Mouse (Mus musculus) liver, postnatal 0 days (tissue): ENCODE results near the gene Thsd7a. TPM values are rescaled to one million over a fixed set of nuclear protein-coding genes. Genes with fewer than 3 reads are reported as not detected.

Experiments
- ATAC-seq: fragments of 200-750 bp; cut with Nextera tagmentation; 2 replicates; pipeline ENCODE4 v1.8.0; 2017; ENCODE audit warnings: mild to moderate bottlenecking, moderate library complexity
- DNase-seq: peaks from one replicate; pipeline ENCODE4 v3.0.0-alpha.2; 2016
- H3K27ac ChIP-seq: fragments of 300-500 bp; sonication (generic); 2 replicates; pipeline ENCODE4 v1.5.1; 2014; ENCODE audit warnings: antibody characterized with exemption, moderate library complexity, mild to moderate bottlenecking, low read depth
- H3K27me3 ChIP-seq: fragments of 300-500 bp; sonication (generic); 2 replicates; pipeline ENCODE4 v1.6.1; 2014; ENCODE audit warnings: low read length, control low read depth, mixed read lengths; ENCODE audit not compliant: insufficient read depth
- H3K36me3 ChIP-seq: fragments of 300-500 bp; sonication (generic); replicated peaks from 2 replicates; pipeline ENCODE4 v1.6.1; 2014; ENCODE audit warnings: mild to moderate bottlenecking, control low read depth, low read length, moderate library complexity, mixed read lengths; ENCODE audit not compliant: insufficient read depth
- H3K4me1 ChIP-seq: fragments of 300-500 bp; sonication (generic); 2 replicates; pipeline ENCODE4 v1.6.1; 2014; ENCODE audit warnings: antibody characterized with exemption, mild to moderate bottlenecking, control low read depth; ENCODE audit not compliant: insufficient read depth
- H3K4me2 ChIP-seq: fragments of 300-500 bp; sonication (generic); 2 replicates; pipeline ENCODE4 v1.6.1; 2014; ENCODE audit warnings: low read depth, mild to moderate bottlenecking, low read length, moderate library complexity, mixed read lengths
- H3K4me3 ChIP-seq: fragments of 300-500 bp; sonication (generic); 2 replicates; pipeline ENCODE4 v1.5.1; 2014; ENCODE audit warnings: low read depth, low read length
- H3K9ac ChIP-seq: fragments of 300-500 bp; sonication (generic); replicated peaks from 2 replicates; pipeline ENCODE4 v1.6.1; 2014; ENCODE audit warnings: mild to moderate bottlenecking, moderate library complexity
- H3K9me3 ChIP-seq: fragments of 300-500 bp; sonication (generic); 2 replicates; pipeline ENCODE4 v1.6.1; 2016; ENCODE audit warnings: mild to moderate bottlenecking, control low read depth, low read length, mixed read lengths
- CTCF ChIP-seq: sonication (generic); IDR thresholded peaks from 2 replicates; pipeline ENCODE4 v1.5.1; 2016; ENCODE audit warnings: antibody characterized with exemption, low read depth
- EP300 ChIP-seq: IDR thresholded peaks from 2 replicates; pipeline ENCODE4 v1.6.1; 2016; ENCODE audit warnings: antibody characterized with exemption, low read depth, mild to moderate bottlenecking
- WGBS: fragments of 180-500 bp; shearing (Covaris S2); extraction: QIAGEN DNeasy Blood & Tissue Kit; methylation state at CpG from one replicate; pipeline ENCODE4 v1.1.7; 2014; ENCODE audit not compliant: insufficient replicate concordance; 5-methylcytosine and 5-hydroxymethylcytosine counted together
- polyA plus RNA-seq: library from polyadenylated mRNA; unstranded; fragments of >200 nt; fragmentation: Nextera tagmentation; extraction: Ambion mirVana; gene quantifications from 2 replicates; pipeline ENCODE4 v1.2.1, GENCODE M21; 2015

The Thsd7a gene
- 0.24 and 0.33 TPM in 2 replicates for polyA plus RNA-seq

GRCm38 (mm10) chr6:12748787-12749530, at the start of gene Thsd7a:
TSS of gene Thsd7a (minus strand) at chr6:12749410.
- Histone ChIP-seq H3K4me1 (no peaks in the 10 kb centered on the region), H3K9ac (peak within 1 kb of the TSS; percentile 23; the same call in 1 of the 2 replicates), H3K27ac (no peak within 1 kb of the TSS), H3K4me2 (peak within 1 kb of the TSS; percentile 64), H3K4me3 (peak within 1 kb of the TSS; percentile 41), H3K36me3 (no peaks in the 10 kb centered on the region), H3K9me3 (no peaks in the 10 kb centered on the region), H3K27me3 (peaks cover 24% of the 10 kb centered on the region)
- TF ChIP-seq EP300 (no peak), CTCF (no peak)
- ATAC-seq (peak; percentile 69), DNase-seq (peak; percentile 19)
- under 1% methylated on average over 54 of the region's 56 CpGs for WGBS

- TF ChIP-seq EP300 (no peak), CTCF (no peak)
- ATAC-seq = no peak
- Histone ChIP-seq H3K27ac (no peak overlapping the region), H3K36me3 (no peaks in the 10 kb centered on the region), H3K27me3 (no peaks in the 10 kb centered on the region), H3K4me3 (no peak overlapping the region), H3K4me1 (no peaks in the 10 kb centered on the region), H3K4me2 (no peak overlapping the region), H3K9me3 (no peaks in the 10 kb centered on the region), H3K9ac (no peak overlapping the region)
- WGBS = 70% methylated on average over 2 of the region's 2 CpGs
- DNase-seq = no peak
Measured at GRCm38 (mm10) chr6:12787129-12787528, 37.9 kb upstream of the Thsd7a start.

- Histone ChIP-seq H3K4me1 (no peaks in the 10 kb centered on the region), H3K27ac (no peak overlapping the region), H3K9me3 (no peaks in the 10 kb centered on the region), H3K36me3 (no peaks in the 10 kb centered on the region), H3K4me3 (no peak overlapping the region), H3K27me3 (no peaks in the 10 kb centered on the region), H3K9ac (no peak overlapping the region), H3K4me2 (no peak overlapping the region)
- DNase-seq (no peak), ATAC-seq (no peak)
- 67% methylated on average over 2 of the region's 2 CpGs for WGBS
- no peak for TF ChIP-seq EP300
- no peak for TF ChIP-seq CTCF
Measured at GRCm38 (mm10) chr6:12786378-12786982, 37.3 kb upstream of the Thsd7a start.

- TF ChIP-seq CTCF (no peak), EP300 (no peak)
- Histone ChIP-seq H3K9me3 (no peaks in the 10 kb centered on the region), H3K27ac (no peak overlapping the region), H3K27me3 (no peaks in the 10 kb centered on the region), H3K4me3 (no peak overlapping the region), H3K4me1 (no peaks in the 10 kb centered on the region), H3K9ac (no peak overlapping the region), H3K36me3 (no peaks in the 10 kb centered on the region), H3K4me2 (no peak overlapping the region)
- WGBS = 82% methylated on average over 8 of the region's 8 CpGs
- DNase-seq (no peak), ATAC-seq (no peak)
Measured at GRCm38 (mm10) chr6:12784918-12785618, 35.9 kb upstream of the Thsd7a start.

- ATAC-seq (no peak), DNase-seq (no peak)
- no peak for TF ChIP-seq EP300
- no peak for TF ChIP-seq CTCF
- H3K4me2 ChIP-seq = no peak overlapping the region
- H3K27ac ChIP-seq = no peak overlapping the region
- H3K9me3 ChIP-seq = no peaks in the 10 kb centered on the region
- no peak overlapping the region for H3K4me3 ChIP-seq
- no peak overlapping the region for H3K9ac ChIP-seq
- H3K36me3 ChIP-seq = no peaks in the 10 kb centered on the region
- H3K4me1 ChIP-seq = no peaks in the 10 kb centered on the region
- no peaks in the 10 kb centered on the region for H3K27me3 ChIP-seq
- WGBS = 66% methylated on average over 2 of the region's 2 CpGs
Measured at GRCm38 (mm10) chr6:12772799-12773198, 23.6 kb upstream of the Thsd7a start.

- H3K9ac ChIP-seq = no peak overlapping the region
- 73% methylated on average over 6 of the region's 6 CpGs for WGBS
- H3K27me3 ChIP-seq = no peaks in the 10 kb centered on the region
- TF ChIP-seq CTCF (no peak), EP300 (no peak)
- no peak overlapping the region for H3K27ac ChIP-seq
- no peak overlapping the region for H3K4me2 ChIP-seq
- H3K36me3 ChIP-seq = no peaks in the 10 kb centered on the region
- DNase-seq (no peak), ATAC-seq (no peak)
- H3K4me3 ChIP-seq = no peak overlapping the region
- no peaks in the 10 kb centered on the region for H3K4me1 ChIP-seq
- no peaks in the 10 kb centered on the region for H3K9me3 ChIP-seq
Measured at GRCm38 (mm10) chr6:12765191-12765590, 16.0 kb upstream of the Thsd7a start.
